Mouse (Mus musculus): ENCODE results near the gene Mprip. TPM values are rescaled to one million over a fixed set of nuclear protein-coding genes. Genes with fewer than 3 reads are reported as not detected.
"Not testable (repeated sequence)": the region's sequence is repeated elsewhere in the genome, so short reads cannot be mapped to it uniquely, and the experiment has no call there.

Gene Mprip
- total RNA-seq (2021) = 100 to 1,000 TPM; 283 to 287 TPM
- long read RNA-seq, full-length matches to known transcripts = 153 of 410 reads
- long read RNA-seq, partial matches to known transcripts = 63 of 410 reads
- long read RNA-seq, other reads (novel, unspliced or antisense) = 194 of 410 reads

- no peak for DNase-seq (ENCODE audit: low spot score in 2 of 2)
These were observed at the start of gene Mprip for GRCm38 (mm10) chr11:59661005-59661404. Gene Mprip (plus strand): TSS chr11:59661305.

- DNase-seq (ENCODE audit: low spot score in 2 of 2) = no peak
These were observed 49.5 kb upstream of the Mprip start for GRCm38 (mm10) chr11:59611646-59612045.

- peak; percentile 21 to 60 for DNase-seq (ENCODE audit: low spot score in 2 of 2)
These were observed 47.0 kb upstream of the Mprip start for GRCm38 (mm10) chr11:59614120-59614519.

- DNase-seq (ENCODE audit: low spot score in 2 of 2) = not testable (repeated sequence)
These were observed 44.1 kb upstream of the Mprip start for GRCm38 (mm10) chr11:59616986-59617385.

- no peak for DNase-seq (ENCODE audit: low spot score in 2 of 2)
These were observed 38.9 kb upstream of the Mprip start for GRCm38 (mm10) chr11:59622214-59622613.

- DNase-seq (ENCODE audit: low spot score in 2 of 2) = peak; percentile 47 to 79
These were observed 37.0 kb upstream of the Mprip start for GRCm38 (mm10) chr11:59624017-59624630.

- no peak for DNase-seq (ENCODE audit: low spot score in 2 of 2)
These were observed 34.9 kb upstream of the Mprip start for GRCm38 (mm10) chr11:59626192-59626591.

- no peak for DNase-seq (ENCODE audit: low spot score in 2 of 2)
These were observed 32.9 kb upstream of the Mprip start for GRCm38 (mm10) chr11:59628177-59628576.

GRCm38 (mm10) chr11:59629871-59630270, 31.2 kb upstream of the Mprip start:
- no peak for DNase-seq (ENCODE audit: low spot score in 2 of 2)

- DNase-seq (ENCODE audit: low spot score in 2 of 2) = no peak
These were observed 29.1 kb upstream of the Mprip start for GRCm38 (mm10) chr11:59631980-59632379.

- peak; percentile 13 to 44 for DNase-seq (ENCODE audit: low spot score in 2 of 2)
These were observed 28.1 kb upstream of the Mprip start for GRCm38 (mm10) chr11:59633037-59633436.

- DNase-seq (ENCODE audit: low spot score in 2 of 2) = no peak
These were observed 27.0 kb upstream of the Mprip start for GRCm38 (mm10) chr11:59634001-59634660.

- no peak for DNase-seq (ENCODE audit: low spot score in 2 of 2)
These were observed 25.8 kb upstream of the Mprip start for GRCm38 (mm10) chr11:59635251-59635795.

- DNase-seq (ENCODE audit: low spot score in 2 of 2) = no peak
These were observed 25.0 kb upstream of the Mprip start for GRCm38 (mm10) chr11:59635821-59636694.

GRCm38 (mm10) chr11:59636695-59637414, 24.2 kb upstream of the Mprip start:
- DNase-seq (ENCODE audit: low spot score in 2 of 2) = no peak

GRCm38 (mm10) chr11:59639957-59640643, 21.0 kb upstream of the Mprip start:
- DNase-seq (ENCODE audit: low spot score in 2 of 2) = no peak

- DNase-seq (ENCODE audit: low spot score in 2 of 2) = no peak
These were observed 19.9 kb upstream of the Mprip start for GRCm38 (mm10) chr11:59641227-59641626.

- DNase-seq (ENCODE audit: low spot score in 2 of 2) = no peak
These were observed 18.7 kb upstream of the Mprip start for GRCm38 (mm10) chr11:59642420-59642819.

GRCm38 (mm10) chr11:59645036-59645435, 16.1 kb upstream of the Mprip start:
- no peak for DNase-seq (ENCODE audit: low spot score in 2 of 2)

GRCm38 (mm10) chr11:59649058-59649457, 12.0 kb upstream of the Mprip start:
- DNase-seq (ENCODE audit: low spot score in 2 of 2) = no peak
